Mouse (Mus musculus) myocyte (in vitro differentiated cells): ENCODE measurements around the gene Slc27a1.

ENCODE experiments used
- CEBPB ChIP-seq: IDR thresholded peaks from 2 replicates; pipeline ENCODE4 v1.6.1; 2011; ENCODE audit warnings: mild to moderate bottlenecking, moderate library complexity; ENCODE audit not compliant: poor library complexity, insufficient read depth, severe bottlenecking
- MYOG ChIP-seq, 3 experiments: IDR thresholded peaks; one replicate each; pipeline ENCODE4 v1.6.1; 2011; ENCODE audit warnings: control low read depth in 2 of 3, low read depth in 2 of 3, mild to moderate bottlenecking in 2 of 3; ENCODE audit not compliant: insufficient read length in 2 of 3, control insufficient read depth in 1 of 3, insufficient read depth in 1 of 3
- POLR2A ChIP-seq: IDR thresholded peaks from one replicate; pipeline ENCODE4 v1.6.1; 2011; ENCODE audit warnings: low read depth, mild to moderate bottlenecking, control low read depth, moderate library complexity; ENCODE audit not compliant: insufficient read length

- TF ChIP-seq POLR2A (no peak), CEBPB (no peak), MYOG (IDR thresholded peaks at IDR 0.05; ENCODE audit: control insufficient read depth in 1 of 3, insufficient read depth in 1 of 3, insufficient read length in 2 of 3, low read depth in 2 of 3) (no peak)
Measured at GRCm38 (mm10) chr8:71567587-71567986, 1.1 kb upstream of the Slc27a1 start.
